Mouse (Mus musculus) embryo, embryonic 11 days (tissue): ENCODE measurements at regions not wholly inside any gene's neighbourhood (a gene's known extent, or its start where the extent isn't known, plus 50 kb on each side); places are given as distances from the start of the nearest gene placed in this dataset.
A peak's percentile ranks its signal among the peaks of the same experiment; 100 is the strongest.

Experiments used
- DNase-seq: peaks from one replicate; pipeline ENCODE4 v3.0.0-alpha.2; 2015

- DNase-seq, result peak; percentile 55
Observed at GRCm38 (mm10) chr8:8037929-8038328, 623.1 kb downstream of the Efnb2 start.

GRCm38 (mm10) chr8:8011151-8011550 lies 649.9 kb downstream of the Efnb2 start:
- DNase-seq, result no peak

- DNase-seq, result no peak
Observed at GRCm38 (mm10) chr8:7994905-7995304, 666.1 kb downstream of the Efnb2 start.

GRCm38 (mm10) chr8:7988820-7989219 lies 672.2 kb downstream of the Efnb2 start:
- no peak for DNase-seq

DNA sequence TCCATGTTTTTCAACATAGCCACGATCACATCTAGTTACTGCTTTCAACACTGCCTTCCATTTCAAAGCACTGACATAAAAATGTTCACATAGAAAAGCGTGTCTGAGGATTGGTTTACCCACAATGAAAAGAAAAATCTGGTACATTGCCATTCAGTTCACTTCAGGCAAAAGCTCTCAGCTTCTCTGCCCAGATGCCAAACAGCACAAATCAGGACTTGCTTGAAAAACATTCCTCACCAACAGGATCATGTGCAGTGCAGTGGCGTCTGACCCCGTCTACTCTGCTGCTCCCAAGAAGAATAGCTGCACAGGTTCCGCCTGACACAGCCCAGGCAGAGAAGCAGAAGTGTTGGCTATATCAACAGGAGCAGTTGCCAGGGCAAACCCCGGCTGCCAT lies 684.0 kb downstream of the Efnb2 start:
- no peak for DNase-seq

DNA sequence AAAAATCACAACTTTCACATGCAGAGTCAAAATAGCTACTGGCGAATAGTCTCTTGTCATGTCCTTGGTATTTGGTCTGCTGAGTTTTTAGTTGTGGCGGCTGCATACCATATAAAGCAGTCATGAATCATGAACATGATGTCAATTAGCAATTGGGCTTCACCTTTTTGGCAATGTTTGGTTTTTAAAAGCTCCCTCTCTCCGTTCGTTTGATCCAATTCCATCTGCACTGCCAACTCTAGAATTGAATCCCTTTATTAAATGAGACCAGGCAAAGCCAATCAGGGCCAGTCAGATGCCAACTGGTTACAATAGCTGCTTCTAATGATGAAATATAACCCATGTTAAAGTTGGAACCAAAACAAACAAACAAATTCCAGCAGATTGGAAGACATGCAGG lies 687.3 kb downstream of the Efnb2 start:
- no peak for DNase-seq

GRCm38 (mm10) chr8:7964276-7964675 lies 696.8 kb downstream of the Efnb2 start:
- DNase-seq, result no peak

- no peak for DNase-seq
Observed at GRCm38 (mm10) chr8:7956745-7957144, 704.3 kb downstream of the Efnb2 start.

GRCm38 (mm10) chr8:7954851-7955250 lies 706.2 kb downstream of the Efnb2 start:
- no peak for DNase-seq

- no peak for DNase-seq
Observed at GRCm38 (mm10) chr8:7945966-7946775, 714.9 kb downstream of the Efnb2 start.

DNA sequence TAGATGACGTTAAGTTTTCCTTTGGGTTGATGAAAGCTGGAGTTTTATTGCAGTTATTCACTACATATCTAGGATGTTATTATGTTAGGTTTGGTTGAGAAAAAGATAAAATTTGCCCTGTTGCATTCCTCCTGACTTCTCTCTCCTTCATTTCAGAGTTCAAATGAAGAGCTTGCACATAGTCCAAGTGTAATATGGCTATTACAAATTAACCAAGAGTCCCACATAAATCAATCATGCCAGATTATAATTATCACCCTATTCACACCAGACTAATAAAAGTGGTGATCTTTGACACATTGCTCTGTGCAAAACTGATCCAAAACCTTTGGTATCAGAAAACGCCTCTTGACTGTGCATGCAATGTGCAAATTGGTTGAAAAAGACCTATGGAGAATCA lies 724.4 kb downstream of the Efnb2 start:
- DNase-seq, result no peak

- no peak for DNase-seq
Observed at GRCm38 (mm10) chr8:7919416-7919815, 741.6 kb downstream of the Efnb2 start.

DNA sequence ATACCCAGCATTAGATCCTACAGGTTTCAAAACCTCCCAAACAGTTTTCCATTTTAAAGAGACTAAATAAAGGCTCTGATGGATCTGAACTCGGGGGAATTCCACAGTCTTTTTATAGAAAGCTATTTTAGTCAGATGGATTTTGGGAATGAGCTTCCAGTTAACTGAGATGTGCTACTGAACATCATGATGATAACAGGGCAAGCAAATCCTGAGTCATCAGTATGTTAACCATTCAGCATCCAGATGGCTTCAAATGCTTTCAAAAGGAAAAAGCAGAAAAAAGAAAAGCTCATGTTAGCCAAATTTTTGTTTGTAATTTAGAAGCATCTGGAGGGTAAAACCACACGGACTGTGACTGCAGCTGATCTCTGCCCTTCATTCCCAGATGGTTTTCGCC lies 766.7 kb downstream of the Efnb2 start:
- no peak for DNase-seq

DNA sequence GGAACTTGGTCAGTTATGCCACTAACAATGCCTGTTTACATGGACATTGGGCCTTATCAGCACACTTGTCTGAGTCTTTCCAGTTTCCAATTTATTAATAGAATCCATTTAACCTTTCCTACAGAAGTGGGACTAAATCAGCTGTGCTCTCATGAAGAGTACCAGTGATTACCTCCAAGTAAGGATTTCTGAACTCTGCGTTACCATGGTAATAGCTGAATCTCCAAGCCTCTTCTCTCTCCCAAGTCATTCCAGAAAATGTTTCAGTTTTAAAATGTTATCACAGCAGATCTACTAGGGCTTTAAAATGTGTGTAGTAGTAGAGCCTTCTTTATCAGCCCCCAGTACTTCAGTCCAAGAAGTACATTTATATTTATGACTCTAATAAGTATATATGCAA lies 807.9 kb downstream of the Efnb2 start:
- no peak for DNase-seq

DNA sequence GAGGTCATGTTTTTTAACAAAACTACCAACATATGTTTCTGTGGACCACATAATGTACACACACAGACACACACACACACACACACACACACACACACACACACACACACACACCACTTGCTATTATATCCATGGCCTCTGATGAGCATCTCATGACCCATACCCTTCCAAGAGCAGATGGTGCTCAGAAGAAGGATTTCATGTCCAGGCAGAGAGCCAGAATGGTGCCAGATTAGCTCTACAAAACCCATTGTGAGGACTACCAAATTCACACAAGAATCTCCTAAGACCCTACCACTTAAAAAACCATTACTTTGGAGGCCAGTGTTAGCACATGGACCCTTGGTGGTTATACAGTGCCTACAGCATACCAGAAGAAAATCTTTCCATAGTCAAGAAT lies 810.5 kb downstream of the Efnb2 start:
- DNase-seq, result no peak

DNA sequence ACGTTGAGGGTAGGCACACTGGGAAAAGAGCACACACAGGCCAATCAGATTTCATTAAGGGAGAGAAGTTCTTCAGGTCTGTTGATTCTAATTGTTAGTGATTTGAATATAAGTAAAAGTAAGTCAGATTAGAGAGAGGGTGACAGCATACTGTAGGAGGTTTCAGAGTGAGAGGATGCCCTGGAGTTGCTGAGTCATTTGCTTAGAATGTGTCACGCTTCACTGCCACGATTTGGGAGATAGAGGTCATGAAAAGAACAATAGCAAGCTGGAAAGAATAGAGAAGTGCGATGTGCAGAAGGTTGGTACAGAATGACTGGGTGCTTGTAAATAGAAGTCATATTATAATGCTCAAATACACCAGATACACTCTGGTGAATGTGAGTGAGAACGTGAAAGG lies 829.1 kb downstream of the Efnb2 start:
- DNase-seq, result no peak

DNA sequence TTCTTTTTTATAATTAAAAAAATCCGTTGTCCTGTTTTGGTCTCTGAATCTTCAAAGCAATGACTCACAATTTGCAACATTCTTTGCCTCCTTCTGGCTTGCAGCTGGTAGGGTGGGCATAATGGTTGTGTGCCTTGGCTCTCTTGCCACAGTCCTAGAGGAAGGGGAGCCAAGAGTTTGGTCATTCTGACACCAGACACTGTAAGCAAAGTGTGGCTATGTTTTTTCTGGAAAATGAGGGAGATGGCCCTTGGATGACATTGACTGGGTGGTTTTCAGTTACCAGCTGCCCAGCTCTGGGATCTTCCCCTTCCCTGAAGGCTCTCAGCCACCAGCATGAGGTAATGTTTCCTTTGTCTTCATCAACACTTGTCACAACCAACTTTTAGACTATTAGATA lies 833.2 kb downstream of the Efnb2 start:
- DNase-seq, result no peak

DNA sequence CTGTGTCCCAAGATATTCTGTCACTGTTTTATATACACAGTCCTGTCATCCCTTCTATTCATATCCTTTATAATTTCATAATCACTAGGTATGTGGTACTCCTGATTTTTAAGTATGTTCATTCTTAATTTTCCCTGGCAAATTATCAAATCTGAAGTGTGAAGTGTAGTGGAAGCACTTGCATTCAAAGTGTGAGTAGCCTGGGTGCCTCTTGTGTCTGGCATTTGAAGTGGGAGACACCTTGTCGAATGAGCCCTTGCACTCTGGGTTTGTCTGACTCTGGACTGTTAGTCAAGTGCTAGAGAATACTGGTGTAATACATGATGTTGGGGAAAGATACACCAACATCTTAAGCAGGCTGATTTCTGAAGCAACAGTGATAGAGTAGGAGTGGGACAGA lies 852.6 kb downstream of the Efnb2 start:
- no peak for DNase-seq

- DNase-seq, result peak; percentile 10
Observed at GRCm38 (mm10) chr8:7799221-7799620, 861.8 kb downstream of the Efnb2 start.

DNA sequence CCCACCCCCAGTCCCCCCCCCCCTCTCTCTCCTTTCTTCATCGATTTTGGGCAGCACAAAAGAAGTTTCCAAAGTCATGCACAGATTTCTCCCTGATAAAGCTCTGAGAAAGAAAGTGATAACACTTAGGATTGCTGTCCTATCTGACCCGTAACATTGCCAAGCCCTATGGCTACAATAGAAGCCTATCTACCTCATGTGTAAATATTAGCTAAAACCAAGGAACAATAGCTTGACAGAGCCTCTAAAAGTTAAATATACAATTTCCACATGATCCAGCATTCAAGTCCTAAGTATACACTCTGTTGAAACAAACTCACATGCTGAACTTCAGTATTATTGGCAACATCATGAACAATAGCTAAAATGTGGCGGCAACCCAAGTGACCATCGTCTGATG lies 864.9 kb downstream of the Efnb2 start:
- no peak for DNase-seq

DNA sequence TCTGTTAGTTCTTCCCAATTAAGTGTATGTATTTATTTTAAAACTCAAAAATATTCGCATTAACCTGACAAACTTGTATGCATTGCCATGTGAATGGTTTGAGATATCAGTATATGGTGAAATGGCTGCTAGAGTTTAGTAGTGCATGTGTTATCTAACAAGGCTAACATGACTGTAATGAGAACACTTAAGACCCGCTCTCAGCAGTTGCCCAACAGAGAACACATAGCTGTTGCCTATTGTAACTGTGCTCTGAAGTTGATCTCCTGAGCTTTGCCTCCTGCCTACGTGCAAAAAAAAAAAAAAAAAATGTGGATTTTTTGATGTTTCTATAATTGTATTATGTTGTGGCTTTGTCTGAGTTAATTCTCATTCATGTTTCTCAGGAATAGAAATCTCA lies 897.2 kb downstream of the Efnb2 start:
- no peak for DNase-seq

- no peak for DNase-seq
Observed at GRCm38 (mm10) chr8:7760987-7761386, 900.1 kb downstream of the Efnb2 start.

DNA sequence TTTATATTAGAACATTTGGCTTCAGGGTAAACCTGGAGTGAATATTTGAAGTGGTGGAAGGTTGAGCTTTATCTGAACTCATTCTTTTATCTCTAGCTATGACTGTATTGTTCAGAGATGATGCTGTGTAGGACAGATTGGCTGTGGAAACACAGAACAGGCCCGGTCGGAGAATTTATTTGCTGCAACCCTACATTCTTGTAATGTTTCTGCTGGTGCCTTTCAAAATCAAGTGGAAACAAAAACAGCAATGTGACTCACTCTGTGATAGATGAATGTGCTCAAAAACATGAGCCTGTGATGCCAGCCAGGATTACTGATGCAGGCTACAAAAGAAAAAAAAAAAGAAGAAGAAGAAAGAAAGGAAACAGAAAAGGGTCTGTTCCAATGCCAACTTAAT lies 928.3 kb downstream of the Efnb2 start:
- no peak for DNase-seq

GRCm38 (mm10) chr8:7721880-7722279 lies 939.2 kb downstream of the Efnb2 start:
- no peak for DNase-seq
